Mouse (Mus musculus): Measurements from ENCODE around the gene Gm45717. TPM values are rescaled to one million over a fixed set of nuclear protein-coding genes. Genes with fewer than 3 reads are reported as not detected.

The Gm45717 gene
- polyA plus RNA-seq, 1 experiment: not detected

- Histone ChIP-seq H3K27ac (ENCODE audit: insufficient read depth, low read depth, low read length) (no peak within 1 kb of the TSS), H3K4me1 (ENCODE audit: control insufficient read depth, insufficient read depth, low read length) (peaks cover 6% of the 10 kb centered on the region; the same call in 1 of the 2 replicates), H3K4me3 (ENCODE audit: insufficient read depth, low read depth, low read length) (peak within 1 kb of the TSS; percentile 51)
- TF ChIP-seq CTCF (IDR thresholded peaks at IDR 0.05; ENCODE audit: insufficient read depth, low read depth, low read length) (peak; percentile 88), POLR2A (IDR thresholded peaks at IDR 0.05; ENCODE audit: insufficient read depth, low read depth, low read length) (no peak)
- WGBS: 6% methylated on average over 33 of the region's 33 CpGs
These were observed 14.3 kb downstream of the Gm45717 start, which contains the start of gene Pgghg for GRCm38 (mm10) chr7:140941222-140942051. TSS of gene Pgghg (plus strand) at chr7:140941391.

GRCm38 (mm10) chr7:140939669-140940171 is 16.0 kb downstream of the Gm45717 start:
- WGBS: 16% methylated on average over 8 of the region's 8 CpGs
- TF ChIP-seq CTCF (IDR thresholded peaks at IDR 0.05; ENCODE audit: insufficient read depth, low read depth, low read length) (no peak), POLR2A (IDR thresholded peaks at IDR 0.05; ENCODE audit: insufficient read depth, low read depth, low read length) (no peak)

GRCm38 (mm10) chr7:140938896-140939295 is 16.8 kb downstream of the Gm45717 start:
- 48% methylated on average over 2 of the region's 2 CpGs for WGBS
- TF ChIP-seq CTCF (IDR thresholded peaks at IDR 0.05; ENCODE audit: insufficient read depth, low read depth, low read length): no peak
- no peak for TF ChIP-seq POLR2A (IDR thresholded peaks at IDR 0.05; ENCODE audit: insufficient read depth, low read depth, low read length)
- peaks cover 6% of the 10 kb centered on the region; the same call in 1 of the 2 replicates for H3K4me1 ChIP-seq (ENCODE audit: control insufficient read depth, insufficient read depth, low read length)
- H3K4me3 ChIP-seq (ENCODE audit: insufficient read depth, low read depth, low read length): no peak overlapping the region
- no peak overlapping the region for H3K27ac ChIP-seq (ENCODE audit: insufficient read depth, low read depth, low read length)

More at GRCm38 (mm10) chr7:140939669-140940171, 16.0 kb downstream of the Gm45717 start:
- Histone ChIP-seq H3K4me3 (ENCODE audit: insufficient read depth, low read depth, low read length) (no peak overlapping the region), H3K27ac (ENCODE audit: insufficient read depth, low read depth, low read length) (no peak overlapping the region), H3K4me1 (ENCODE audit: control insufficient read depth, insufficient read depth, low read length) (peaks cover 6% of the 10 kb centered on the region; the same call in 1 of the 2 replicates)

GRCm38 (mm10) chr7:140938436-140938835 is 17.3 kb downstream of the Gm45717 start:
- H3K27ac ChIP-seq (ENCODE audit: insufficient read depth, low read depth, low read length): no peak overlapping the region
- WGBS: 49% methylated on average over 3 of the region's 3 CpGs
- H3K4me3 ChIP-seq (ENCODE audit: insufficient read depth, low read depth, low read length): no peak overlapping the region
- H3K4me1 ChIP-seq (ENCODE audit: control insufficient read depth, insufficient read depth, low read length): peaks cover 6% of the 10 kb centered on the region; the same call in 1 of the 2 replicates
- TF ChIP-seq CTCF (IDR thresholded peaks at IDR 0.05; ENCODE audit: insufficient read depth, low read depth, low read length) (no peak), POLR2A (IDR thresholded peaks at IDR 0.05; ENCODE audit: insufficient read depth, low read depth, low read length) (no peak)

GRCm38 (mm10) chr7:140927181-140927580 is 28.6 kb downstream of the Gm45717 start:
- Histone ChIP-seq H3K27ac (ENCODE audit: insufficient read depth, low read depth, low read length) (no peak overlapping the region), H3K4me3 (ENCODE audit: insufficient read depth, low read depth, low read length) (no peak overlapping the region), H3K4me1 (ENCODE audit: control insufficient read depth, insufficient read depth, low read length) (peaks cover 15% of the 10 kb centered on the region)
- WGBS: 93% methylated on average over 6 of the region's 6 CpGs
- no peak for TF ChIP-seq CTCF (IDR thresholded peaks at IDR 0.05; ENCODE audit: insufficient read depth, low read depth, low read length)
- no peak for TF ChIP-seq POLR2A (IDR thresholded peaks at IDR 0.05; ENCODE audit: insufficient read depth, low read depth, low read length)

- TF ChIP-seq CTCF (IDR thresholded peaks at IDR 0.05; ENCODE audit: insufficient read depth, low read depth, low read length): no peak
- TF ChIP-seq POLR2A (IDR thresholded peaks at IDR 0.05; ENCODE audit: insufficient read depth, low read depth, low read length): no peak
- peaks cover 19% of the 10 kb centered on the region for H3K4me1 ChIP-seq (ENCODE audit: control insufficient read depth, insufficient read depth, low read length)
- 20% methylated on average over 30 of the region's 30 CpGs for WGBS
- H3K27ac ChIP-seq (ENCODE audit: insufficient read depth, low read depth, low read length): no peak overlapping the region
- peak overlapping the region; percentile 35 for H3K4me3 ChIP-seq (ENCODE audit: insufficient read depth, low read depth, low read length)
These were observed 32.5 kb downstream of the Gm45717 start for GRCm38 (mm10) chr7:140923070-140923775.

GRCm38 (mm10) chr7:140922398-140923069 is 33.2 kb downstream of the Gm45717 start:
- TF ChIP-seq POLR2A (IDR thresholded peaks at IDR 0.05; ENCODE audit: insufficient read depth, low read depth, low read length) (no peak), CTCF (IDR thresholded peaks at IDR 0.05; ENCODE audit: insufficient read depth, low read depth, low read length) (no peak)
- H3K4me1 ChIP-seq (ENCODE audit: control insufficient read depth, insufficient read depth, low read length): peaks cover 19% of the 10 kb centered on the region
- no peak overlapping the region for H3K27ac ChIP-seq (ENCODE audit: insufficient read depth, low read depth, low read length)
- peak overlapping the region; percentile 35 for H3K4me3 ChIP-seq (ENCODE audit: insufficient read depth, low read depth, low read length)
- WGBS: under 1% methylated on average over 49 of the region's 49 CpGs

- Histone ChIP-seq H3K27ac (ENCODE audit: insufficient read depth, low read depth, low read length) (no peak overlapping the region), H3K4me3 (ENCODE audit: insufficient read depth, low read depth, low read length) (no peak overlapping the region), H3K4me1 (ENCODE audit: control insufficient read depth, insufficient read depth, low read length) (peaks cover 19% of the 10 kb centered on the region)
- 41% methylated on average over 22 of the region's 22 CpGs for WGBS
- TF ChIP-seq POLR2A (IDR thresholded peaks at IDR 0.05; ENCODE audit: insufficient read depth, low read depth, low read length) (no peak), CTCF (IDR thresholded peaks at IDR 0.05; ENCODE audit: insufficient read depth, low read depth, low read length) (no peak)
These were observed 34.3 kb downstream of the Gm45717 start for GRCm38 (mm10) chr7:140921225-140921975.

Measured in olfactory bulb, adult 2 months (tissue).